Mouse (Mus musculus) ovary, adult 10 weeks (tissue): Measurements from ENCODE around the gene 2610002M06Rik. TPM values are rescaled to one million over a fixed set of nuclear protein-coding genes. Genes with fewer than 3 reads are reported as not detected.

Experiments used
- polyA plus RNA-seq: library from polyadenylated mRNA; stranded (reverse); fragments of 350-450 nt; fragmentation: Illumina TruSeq; extraction: RNeasy Lipid Tissue Mini Kit (QIAGEN cat#74804); gene quantifications from one replicate; pipeline ENCODE4 v1.2.3, GENCODE M21; 2014

Gene 2610002M06Rik
- 76.5 TPM for polyA plus RNA-seq

DNA sequence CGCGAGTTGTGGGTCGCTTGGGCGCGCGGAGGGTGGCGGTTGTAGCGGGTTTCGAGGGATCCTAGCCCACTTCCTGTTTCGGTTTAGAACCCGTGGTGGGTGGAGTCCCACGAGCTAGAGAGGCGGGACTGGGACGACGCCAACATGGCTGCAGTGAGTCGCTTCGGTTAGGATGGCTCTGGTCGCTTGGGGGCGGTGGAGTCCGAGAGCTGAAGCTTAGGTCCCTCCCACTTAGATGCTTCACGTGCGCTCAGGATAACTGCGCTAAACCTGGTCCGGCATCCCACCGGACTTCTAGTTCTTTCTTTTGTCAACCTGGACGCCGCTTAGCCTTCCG, at the start of gene 2610002M06Rik:
Gene 2610002M06Rik, minus strand, starts transcription at position 117 of the 337 bp plus-strand sequence.

DNA sequence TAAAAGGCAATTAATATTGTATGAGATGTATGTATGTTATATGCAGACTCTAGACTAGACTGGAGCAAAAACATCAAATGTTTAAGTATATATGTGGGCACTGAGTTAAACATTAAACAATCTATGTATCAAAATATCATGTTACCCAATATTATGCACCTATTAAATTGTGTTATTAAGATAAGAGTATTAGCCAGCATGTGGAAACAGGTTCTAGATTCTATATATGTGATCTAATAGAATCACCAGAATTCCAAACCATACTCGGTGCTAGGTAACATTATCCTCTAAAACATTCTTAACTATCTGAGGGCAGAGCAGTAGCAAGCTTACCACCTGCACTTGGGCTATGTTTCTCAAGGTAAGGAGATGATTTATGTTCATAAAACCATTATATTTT, 23.8 kb downstream of the 2610002M06Rik start, which contains the start of gene Tent5d:
Gene Tent5d, plus strand, starts transcription at position 301 of the 400 bp plus-strand sequence.

Other genes starting within 250 kb of the 2610002M06Rik start
- not detected for gene Tbx22, start 148.4 kb downstream of the 2610002M06Rik start, polyA plus RNA-seq
- 0.91 TPM for gene Tent5d, start 23.7 kb downstream of the 2610002M06Rik start, polyA plus RNA-seq
- not detected for gene Gm732, start 132.1 kb upstream of the 2610002M06Rik start, polyA plus RNA-seq